Mouse (Mus musculus) liver, embryonic 14.5 days (tissue): Measurements from ENCODE around the gene Hoxd4.

Source experiments
- CTCF ChIP-seq: IDR thresholded peaks from 2 replicates; pipeline ENCODE4 v1.5.1; 2016; ENCODE audit warnings: antibody characterized with exemption, low read depth, control low read depth
- EP300 ChIP-seq: IDR thresholded peaks from 2 replicates; pipeline ENCODE4 v1.6.1; 2016; ENCODE audit warnings: antibody characterized with exemption, low read depth

DNA sequence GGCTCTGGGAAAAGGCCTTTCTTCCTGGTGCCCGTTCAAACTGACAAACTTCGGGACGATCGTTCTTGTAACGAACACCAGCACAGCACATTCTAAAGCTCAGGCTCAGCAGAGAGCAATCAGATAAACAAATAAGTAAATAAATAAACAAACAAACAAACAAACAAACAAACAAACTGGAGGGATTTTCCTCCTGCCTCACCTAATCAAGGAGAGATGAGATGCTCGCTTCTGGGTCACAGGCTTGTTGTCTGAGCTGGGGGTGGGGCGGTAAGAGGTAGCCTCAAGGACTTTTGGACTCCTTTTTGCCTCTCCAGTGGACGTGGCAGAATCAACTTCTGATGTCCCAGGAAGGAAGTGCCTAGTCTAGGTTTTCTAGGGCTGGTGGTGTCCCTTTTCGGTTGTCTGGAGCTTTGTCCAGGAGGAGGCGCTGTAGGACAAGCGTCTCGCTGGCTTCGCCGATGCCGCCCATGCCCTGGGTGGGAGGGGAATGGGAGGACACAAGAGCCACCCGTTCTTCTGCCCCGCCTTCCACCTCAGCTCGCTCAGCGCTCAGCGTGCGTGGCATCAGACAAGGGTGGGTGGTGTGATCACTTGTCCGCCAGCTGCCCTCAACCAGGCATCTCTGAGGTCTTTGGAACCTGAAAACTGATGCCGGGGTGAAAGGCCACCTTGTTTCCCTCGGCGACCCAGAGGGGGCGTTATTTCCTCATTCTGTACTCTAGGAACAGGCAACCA, 3.9 kb downstream of the Hoxd4 start:
- TF ChIP-seq CTCF (peak; percentile 84), EP300 (no peak)
